Mouse (Mus musculus): ENCODE results near the gene Fxr1.
"Not testable (repeated sequence)": the region's sequence is repeated elsewhere in the genome, so short reads cannot be mapped to it uniquely, and the experiment has no call there.

Gene Fxr1

DNA sequence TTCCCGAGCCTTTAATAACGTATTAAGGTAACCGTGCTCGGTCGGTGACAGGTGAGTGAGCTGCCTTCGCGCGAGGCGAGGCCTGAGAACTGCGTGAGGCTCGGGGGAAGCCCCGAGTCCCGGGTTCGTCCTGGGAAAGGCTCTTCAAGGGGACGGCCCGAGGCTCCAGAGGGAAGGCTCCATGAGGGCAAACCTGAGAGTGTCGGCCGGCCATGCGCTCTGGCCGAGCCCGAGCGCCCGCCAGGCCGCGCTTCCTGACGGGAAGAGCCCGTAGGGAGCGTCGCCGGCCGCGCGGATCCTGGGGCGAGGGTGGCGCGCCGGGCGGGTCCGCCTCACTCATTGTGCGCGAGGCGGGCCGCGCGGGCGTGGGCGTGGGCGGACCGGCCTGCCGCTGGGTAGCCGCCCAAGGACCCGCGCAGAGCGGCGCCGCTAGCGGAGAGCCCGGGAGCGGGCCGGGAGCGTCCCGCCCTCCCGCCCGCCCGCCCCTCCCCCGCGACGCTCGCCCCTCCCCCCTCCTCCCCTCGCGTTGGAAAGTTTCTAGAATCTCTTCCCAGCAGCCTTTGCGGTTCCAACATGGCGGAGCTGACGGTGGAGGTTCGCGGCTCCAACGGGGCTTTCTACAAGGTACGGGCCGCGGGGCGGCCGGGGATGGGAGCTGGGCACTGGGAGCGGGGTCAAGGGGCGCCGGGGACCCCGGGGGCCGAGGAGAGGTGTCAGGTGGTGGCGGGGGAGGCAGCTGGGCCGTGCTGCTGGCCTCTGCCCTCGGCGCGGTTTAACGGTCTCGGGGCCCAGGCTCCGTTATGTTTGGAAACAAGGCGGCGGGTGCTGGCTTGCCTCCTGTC, at the start of gene Fxr1:
Gene Fxr1 (plus strand): TSS at position 404 of the 842 bp plus-strand sequence.
- DNase-seq (ENCODE audit: low spot score in 2 of 2), result peak; percentile 71 to 81

DNA sequence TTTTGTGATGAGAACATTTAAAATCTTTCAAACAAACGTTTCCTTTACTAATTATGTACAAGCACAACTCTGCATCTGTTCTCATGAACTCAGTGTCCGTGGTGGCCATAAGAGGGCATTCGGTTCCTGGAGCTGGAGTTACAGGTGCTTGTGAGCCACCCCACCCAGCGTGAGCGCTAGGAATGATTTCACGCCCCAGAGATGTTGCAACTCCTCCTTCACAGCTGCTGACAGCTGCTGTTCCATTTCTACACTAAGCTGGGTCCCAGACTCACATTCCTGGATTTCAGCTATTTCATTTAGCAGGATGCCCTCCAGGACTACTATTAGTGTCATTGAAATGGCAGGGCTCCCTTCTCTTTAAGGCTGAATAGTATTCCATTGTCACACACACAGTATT, 40.3 kb upstream of the Fxr1 start:
- no peak for DNase-seq (ENCODE audit: low spot score in 2 of 2)

DNA sequence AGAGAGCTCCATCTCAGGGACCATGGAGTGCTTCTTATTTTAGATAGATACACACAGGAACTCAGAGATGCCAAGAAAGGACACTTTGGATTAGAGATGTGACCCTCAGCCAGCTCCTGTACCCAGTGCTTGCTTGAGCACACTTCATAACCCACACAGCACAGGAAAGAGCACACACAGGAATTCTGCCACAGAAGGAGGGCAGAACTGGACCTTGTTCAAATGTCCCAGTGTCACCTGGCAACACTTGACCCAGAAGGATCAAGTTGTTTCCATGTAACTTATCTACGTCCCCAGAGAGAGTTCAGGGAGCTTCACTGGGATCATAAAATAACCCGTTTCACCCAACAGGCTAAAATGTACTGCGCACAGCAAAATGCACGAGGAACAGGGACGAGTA, 37.0 kb upstream of the Fxr1 start:
- DNase-seq (ENCODE audit: low spot score in 2 of 2), result no peak

DNA sequence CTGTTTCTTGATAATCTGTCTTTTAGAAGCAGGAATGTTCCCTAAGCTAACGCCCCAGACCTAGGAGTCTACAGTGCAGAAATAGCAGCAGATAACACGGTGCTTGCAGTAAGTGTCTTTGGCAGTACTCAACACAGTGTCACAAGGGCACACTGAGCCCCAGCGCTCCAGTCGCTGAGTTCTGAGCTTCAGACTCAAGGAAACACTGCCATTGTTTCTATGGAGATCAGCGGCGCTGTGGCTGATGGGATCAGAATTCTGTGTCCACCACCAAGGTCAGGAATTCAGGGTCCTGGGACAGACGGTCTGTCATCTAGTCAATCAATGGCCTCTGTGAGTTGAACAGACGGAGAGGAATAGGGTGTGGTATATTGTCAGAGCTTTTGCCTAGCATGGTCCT, 30.4 kb upstream of the Fxr1 start:
- DNase-seq (ENCODE audit: low spot score in 2 of 2), result no peak

DNA sequence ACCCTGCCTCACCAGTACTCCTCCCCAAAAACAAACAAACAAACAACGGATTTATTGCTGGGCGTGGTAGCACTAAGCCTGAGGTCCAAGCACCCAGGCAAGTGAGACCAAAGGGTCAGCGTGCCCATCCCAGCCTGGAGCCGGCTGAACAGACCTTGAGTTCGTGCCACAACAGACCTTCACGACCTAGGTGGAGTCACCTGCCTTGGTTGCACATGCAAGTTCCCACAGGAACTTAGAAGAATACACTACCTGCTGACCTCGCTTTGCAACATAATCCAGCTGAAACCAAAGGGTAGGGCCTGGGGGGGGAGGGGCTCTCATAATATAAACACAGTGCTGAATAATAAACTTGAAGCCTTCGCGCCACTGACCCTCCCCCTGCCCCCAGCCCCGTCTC, 29.3 kb upstream of the Fxr1 start:
- DNase-seq (ENCODE audit: low spot score in 2 of 2), result no peak

DNA sequence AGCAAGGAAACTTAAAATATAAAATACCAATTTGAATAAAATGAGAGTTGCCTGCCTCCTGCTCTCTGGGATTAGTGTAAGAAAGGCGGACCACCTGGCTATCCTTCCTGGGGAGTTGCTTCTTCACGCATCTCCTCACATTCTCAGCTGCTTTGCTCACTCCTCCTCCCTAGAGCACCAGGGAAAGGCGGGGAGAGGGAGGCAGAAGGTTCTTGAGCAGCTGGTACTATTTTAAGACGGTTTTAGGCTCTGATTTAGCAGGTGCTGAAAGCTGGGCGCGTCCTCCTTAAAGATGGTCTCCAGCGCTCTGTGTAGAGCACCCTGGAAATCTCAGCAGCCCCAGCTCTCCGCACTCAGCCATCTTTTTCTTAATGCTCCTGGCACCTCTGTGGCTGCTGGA, 28.8 kb upstream of the Fxr1 start:
- DNase-seq (ENCODE audit: low spot score in 2 of 2), result peak in 1 of 2 experiments; percentile 0

DNA sequence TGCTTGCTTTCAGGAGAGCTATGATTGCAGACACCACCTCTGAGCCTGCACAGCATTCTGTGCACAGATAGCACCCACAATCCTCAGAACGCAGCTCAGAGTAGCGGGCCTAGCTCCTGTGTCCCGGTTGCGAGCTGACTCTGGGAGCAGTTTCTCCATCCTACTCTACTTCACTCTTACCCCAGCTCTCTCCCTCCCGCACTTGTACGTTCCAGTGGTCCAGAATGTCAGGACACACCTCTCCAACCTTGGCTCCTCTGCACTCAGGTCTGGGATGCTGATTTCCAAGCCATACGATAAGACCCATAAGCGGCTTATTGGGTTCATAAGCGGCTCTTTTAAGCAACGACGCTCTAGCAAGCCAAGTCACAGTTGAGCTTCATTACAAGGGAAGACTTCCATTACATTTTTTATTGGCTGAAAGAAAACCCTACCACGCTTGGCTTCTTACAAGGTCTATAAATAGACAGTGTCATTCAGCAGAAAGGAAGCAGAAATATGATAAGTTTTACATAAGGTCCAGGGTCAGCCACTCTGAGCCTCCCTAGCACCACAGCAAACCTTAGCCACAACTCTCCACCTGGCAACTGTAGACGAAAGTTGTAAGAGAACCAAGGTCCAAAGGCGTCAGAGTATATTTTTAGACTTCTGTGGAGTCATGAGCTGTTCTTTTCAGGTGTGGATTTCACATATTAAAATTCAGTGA, 26.2 kb upstream of the Fxr1 start:
- no peak for DNase-seq (ENCODE audit: low spot score in 2 of 2)

DNA sequence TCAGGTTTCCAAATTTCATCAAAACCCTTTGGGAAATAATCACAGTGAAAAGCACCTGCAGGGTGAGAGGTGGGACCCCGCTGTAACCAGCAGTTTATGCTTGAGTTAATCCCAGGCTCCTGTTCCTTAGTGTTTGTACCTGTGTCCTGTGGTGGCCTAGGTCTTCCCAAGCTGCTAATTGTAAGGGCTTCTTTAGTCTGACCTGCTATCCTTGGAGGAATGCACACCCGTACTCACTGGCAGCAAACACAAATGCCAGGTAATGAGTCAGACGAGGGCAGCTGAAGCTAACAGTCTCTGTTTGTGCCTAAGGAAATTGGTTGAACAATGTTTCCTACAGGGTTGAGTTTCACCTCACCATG, 25.6 kb upstream of the Fxr1 start:
- no peak for DNase-seq (ENCODE audit: low spot score in 2 of 2)

DNA sequence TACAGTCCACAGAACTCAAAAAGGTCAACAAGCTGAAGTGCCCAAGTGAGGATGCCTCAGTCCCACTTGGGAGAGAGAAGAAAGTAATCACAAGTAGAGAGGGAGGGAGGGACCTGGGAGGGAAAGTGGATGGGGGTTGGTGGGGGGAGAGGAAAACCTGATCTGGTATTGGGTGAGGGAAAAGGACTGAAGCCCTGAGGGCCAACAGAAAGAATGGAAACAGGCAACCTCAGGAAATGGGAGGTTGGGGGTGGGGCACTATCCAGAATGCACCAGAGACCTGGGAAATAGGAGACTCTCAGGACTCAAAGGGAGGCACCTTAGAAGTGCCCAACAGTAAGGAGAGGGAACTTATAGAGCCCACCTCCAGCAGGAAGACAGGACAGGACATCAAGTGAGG, 18.1 kb upstream of the Fxr1 start:
- not testable (repeated sequence) for DNase-seq (ENCODE audit: low spot score in 2 of 2)

DNA sequence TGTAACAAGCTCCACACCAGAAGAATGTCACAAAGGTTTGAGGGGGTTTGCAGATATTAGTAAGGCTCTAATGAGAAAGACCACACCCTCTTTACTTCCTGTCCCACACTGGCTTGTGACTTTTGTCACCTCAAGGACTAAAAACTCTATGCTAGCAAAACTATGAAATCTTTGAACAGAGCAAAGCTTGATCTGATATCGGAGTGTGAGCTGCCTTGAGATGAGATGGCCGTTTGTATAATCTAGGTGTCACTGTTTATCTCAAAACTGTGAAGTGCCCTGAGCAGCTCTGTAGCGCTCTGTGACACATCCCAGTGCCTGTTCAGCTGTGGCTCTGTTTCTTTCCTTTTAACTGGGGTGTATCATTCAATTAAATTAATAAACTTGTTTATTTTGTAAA, 15.9 kb upstream of the Fxr1 start:
- DNase-seq (ENCODE audit: low spot score in 2 of 2), result no peak

DNA sequence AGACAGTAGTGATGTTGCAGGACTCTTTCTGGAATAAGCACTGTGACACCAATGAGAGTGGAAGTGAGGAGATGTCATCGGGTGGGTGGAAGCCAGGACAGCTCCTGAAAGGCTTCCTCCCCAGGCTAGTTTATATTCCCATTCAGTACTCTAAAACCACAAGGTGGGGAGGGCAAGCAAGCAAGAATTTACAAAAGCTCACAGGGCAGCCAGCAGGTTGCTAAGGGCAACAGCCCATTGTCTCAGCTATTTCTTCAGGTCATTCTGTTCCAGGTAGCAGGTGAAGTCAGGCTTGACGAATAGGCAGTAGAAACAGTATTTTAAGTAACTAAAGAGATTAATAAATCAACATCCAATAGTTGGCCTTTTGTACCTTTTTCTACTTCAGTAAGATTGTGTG, 13.4 kb upstream of the Fxr1 start:
- DNase-seq (ENCODE audit: low spot score in 2 of 2), result no peak

DNA sequence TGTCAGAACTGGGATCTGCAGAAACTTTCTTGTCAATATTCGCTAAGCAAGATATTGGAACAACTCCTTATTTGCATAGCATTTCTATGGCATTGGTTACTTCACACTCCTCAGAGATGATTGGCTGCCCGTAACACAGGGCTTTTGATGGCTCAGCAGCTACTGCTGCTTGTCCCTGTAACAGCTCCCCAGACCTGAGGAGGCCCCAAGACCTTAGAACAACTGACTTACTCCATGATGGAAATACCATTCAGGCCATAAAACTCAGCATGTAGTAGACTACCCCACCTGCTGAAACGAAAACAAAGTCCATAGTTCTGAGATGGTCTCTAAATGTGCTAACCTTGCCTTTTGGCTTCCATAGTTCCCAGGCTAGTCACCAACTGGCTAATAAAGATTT, 12.9 kb upstream of the Fxr1 start:
- DNase-seq (ENCODE audit: low spot score in 2 of 2), result no peak

DNA sequence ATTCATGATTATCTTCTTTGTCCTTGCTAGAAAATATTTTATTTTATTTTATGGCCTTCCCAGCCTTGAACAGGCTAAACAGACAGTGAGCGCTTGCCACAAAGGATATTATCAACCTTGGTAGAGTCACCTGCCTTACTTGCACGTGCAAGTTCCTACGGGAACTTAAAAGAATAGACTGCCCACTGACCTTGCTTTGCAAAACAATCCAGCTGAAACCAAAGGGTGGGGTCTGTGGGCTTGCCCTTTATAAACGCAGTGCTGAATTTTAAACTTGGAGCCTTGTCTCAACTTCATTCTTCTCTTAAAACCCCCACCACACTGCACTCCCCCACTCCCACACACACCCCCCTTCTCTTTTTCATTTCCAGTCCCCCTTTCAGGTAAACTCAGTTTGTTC, 12.1 kb upstream of the Fxr1 start:
- DNase-seq (ENCODE audit: low spot score in 2 of 2), result no peak

DNA sequence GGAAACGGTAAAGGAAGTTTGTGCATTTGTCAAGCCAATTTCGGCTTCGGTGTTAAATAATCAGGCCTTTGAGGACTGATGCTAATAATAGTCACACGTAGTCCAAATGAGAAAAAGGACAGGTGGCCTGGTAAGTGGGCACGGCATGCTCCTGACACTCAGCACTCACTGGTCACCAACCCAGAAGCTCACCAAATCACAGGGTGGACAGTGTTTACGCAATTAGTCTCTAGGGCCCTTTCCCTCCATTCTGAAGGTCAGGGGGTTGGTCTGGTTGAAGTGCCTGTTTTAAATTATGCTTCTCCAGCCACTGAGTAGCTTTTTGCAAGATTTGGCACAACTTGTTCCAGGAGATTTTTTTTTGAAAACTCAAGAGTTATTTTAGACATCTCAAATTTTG, 11.6 kb upstream of the Fxr1 start:
- no peak for DNase-seq (ENCODE audit: low spot score in 2 of 2)

DNA sequence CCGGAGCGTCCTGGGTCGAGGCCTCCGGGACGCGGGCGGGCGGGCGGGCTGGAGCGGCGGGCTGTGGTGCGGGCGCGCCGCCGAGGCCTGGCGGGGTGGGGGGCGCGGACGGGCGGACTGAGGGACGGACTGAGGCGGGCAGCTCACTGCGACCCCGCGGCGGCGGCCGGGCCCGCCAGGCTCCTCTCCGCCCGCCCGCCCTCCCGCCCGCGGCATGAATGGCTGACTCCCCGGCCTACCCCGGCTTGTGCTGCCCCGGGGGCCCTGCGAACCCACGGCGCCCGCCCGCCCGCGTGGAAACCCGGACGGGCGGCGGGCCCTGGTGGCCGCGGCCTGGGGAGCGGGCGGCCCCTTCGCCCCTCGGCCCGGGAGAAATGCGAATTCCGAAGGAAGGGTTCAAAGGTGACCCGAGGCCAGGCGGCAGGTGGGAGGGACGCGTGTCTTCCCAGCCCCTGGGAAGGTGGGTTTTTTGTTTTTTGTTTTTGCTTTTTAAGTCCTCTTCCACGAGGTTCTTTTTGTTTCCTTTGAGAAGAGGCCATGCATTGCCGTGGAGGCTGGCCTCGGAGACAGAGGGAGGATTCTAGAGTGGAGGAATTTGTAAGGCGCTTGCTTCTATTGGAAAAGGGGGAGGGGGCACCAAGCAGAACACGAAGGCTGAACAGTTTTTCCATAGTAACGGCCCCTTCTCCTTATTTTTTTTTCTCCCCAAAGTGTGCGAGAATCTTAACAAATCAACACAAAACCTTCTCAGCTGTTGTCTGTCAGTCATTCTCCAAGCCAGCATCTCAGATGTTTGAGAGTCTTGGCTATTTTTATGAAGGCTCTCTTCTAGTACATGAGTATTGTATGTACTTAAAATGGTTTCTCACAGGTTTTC, 877 bp downstream of the Fxr1 start:
- DNase-seq (ENCODE audit: low spot score in 2 of 2), result peak in 1 of 2 experiments; percentile 6

DNA sequence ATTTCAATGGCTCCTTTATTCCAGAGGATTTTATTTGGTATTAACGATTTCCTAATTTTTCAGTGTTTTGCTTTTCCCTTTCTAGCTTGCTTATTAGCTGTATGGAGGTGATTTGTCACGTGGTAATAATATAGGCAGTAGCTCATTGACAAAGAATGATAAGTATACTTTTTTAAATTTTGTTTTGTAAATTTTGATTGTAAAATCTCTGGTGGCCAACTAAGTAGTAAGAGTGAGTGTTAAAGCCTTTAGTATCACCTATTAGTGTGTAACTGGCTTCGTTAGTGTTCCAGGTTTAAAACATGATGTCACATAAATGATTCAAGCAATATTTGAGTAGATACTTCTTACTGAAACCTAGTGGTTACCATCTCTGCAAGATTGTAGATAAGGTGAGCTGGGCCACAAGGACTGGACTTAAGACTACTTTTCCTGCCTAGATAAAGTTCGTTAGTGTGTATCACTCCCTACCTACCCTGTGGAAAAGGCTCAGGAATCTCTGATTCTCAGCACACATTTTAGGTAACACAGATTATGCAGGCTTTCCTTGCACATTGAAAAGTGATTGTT, 1.6 kb downstream of the Fxr1 start:
- DNase-seq (ENCODE audit: low spot score in 2 of 2), result no peak

DNA sequence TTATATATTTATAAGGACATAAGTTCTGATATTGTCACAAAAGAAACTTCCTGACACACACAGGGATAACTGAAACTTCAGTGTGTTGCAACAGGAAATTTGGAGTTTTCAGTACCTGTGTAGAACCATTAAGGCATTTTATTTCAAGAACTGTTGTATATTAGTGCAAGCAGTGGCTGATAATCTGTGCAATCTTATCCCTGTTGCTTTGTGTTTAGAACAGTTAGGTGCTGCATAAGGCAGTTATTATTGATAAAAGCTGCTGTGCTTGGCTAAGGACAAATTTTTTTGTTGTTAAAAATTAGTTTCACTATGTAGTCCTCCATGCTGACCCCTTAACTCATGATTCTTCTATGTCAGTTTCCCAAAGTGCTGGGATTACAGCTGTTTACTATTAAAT, 9.2 kb downstream of the Fxr1 start:
- DNase-seq (ENCODE audit: low spot score in 2 of 2), result no peak

DNA sequence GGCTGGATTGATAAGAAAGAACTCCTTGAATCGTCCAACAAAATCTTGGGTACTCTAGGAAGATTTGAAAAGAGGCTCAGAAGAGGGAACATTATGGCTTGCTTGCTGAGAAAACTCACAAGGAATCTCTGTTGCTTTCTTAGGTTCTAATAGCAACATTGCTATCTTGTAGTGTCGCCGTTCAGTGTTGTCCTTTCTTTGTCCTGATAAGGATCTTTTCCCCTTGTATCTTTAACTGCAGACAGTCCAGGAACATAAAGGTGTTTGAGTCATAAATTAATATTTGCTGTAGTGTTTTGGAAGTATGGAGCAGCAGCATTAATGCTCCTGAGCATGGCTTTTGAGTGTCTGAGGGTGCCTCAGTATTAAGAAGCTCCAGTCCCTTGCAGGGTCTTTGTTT, 10.9 kb downstream of the Fxr1 start:
- DNase-seq (ENCODE audit: low spot score in 2 of 2), result no peak

DNA sequence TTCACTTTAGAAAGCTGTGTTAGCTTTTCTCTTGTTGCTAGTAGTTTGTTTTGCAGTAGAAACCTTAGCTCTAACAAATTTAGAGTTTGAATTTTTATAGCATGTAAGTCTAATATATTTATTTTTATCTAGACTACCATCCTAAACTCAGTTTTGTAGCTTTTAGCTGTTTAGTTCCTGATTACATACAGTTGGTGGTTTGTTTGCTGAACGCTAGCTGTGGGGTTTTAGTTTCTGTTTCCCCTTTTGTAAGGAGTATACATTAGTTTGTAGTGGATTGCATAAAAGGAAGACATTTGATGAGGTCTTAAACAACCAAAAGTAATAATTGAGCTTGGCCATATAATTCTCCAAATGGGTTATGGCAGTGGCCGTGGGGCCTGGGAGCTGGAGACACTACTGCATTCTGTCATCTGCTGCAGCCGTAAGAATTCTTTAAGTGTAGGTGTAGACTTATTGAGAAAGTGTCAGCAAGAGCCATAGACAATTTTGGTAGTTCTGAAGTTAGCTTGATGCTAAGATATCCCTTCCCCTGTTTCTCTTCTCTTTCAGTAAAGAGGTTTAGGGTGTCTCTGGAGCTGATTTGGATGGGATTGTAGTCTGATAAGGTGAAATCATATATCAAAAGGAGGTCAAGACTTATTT, 14.1 kb downstream of the Fxr1 start:
- no peak for DNase-seq (ENCODE audit: low spot score in 2 of 2)

DNA sequence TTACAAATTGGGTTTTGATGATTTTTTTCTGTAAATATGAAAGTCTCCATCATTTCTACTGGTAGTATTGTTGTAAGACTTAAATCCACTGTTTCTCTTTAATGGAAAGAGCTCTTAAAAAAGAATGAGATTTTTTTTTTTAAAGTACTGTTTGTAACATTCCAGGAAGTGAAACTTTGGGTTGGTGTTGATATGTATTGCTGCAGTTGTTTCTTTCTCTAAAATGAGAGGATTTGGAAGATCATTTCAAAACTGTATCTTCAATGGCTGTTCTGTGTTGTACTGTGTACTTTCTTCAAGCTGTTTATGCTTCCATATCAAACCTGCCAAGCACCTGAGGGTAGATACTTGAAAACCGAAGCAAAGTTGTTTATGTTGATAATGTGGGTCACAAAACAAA, 15.1 kb downstream of the Fxr1 start:
- no peak for DNase-seq (ENCODE audit: low spot score in 2 of 2)

DNA sequence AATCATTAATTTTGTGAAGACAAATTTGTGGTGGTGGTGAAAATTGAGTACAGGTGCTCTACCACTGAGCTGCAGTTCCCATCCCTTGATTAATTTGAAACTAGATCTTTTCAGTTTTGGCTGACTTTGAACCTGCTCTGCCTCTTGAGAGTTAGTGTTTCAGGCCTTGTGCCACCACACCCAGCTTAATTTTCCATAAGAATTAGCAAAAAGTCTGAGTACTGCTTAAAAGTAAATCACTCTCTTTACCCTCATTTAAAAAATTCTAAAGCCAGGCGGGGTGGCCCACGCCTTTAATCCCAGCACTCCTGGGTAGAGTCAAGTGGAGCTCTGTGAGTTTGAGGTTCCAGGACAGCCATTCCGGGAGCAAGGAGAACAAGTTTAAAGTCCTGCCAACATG, 16.0 kb downstream of the Fxr1 start:
- no peak for DNase-seq (ENCODE audit: low spot score in 2 of 2)

DNA sequence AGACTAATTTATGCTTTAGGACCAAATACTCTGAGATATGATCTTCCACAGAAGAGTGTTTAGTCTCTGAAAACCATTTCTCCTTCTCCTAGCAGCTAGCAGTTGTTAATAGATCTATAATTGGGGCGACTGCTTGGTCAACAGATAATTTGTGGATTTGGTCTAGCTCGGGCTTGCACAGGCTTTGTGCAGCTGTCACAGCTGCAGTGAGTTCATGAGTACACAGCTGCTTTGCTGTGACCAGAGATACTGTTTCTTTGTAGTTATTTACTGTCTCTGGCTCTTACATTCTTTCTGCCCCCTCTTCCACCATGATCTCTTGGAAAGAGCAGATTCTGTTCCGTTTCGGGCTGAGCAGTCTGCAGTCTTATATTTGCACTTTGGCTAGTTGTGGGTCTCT, 22.2 kb downstream of the Fxr1 start:
- DNase-seq (ENCODE audit: low spot score in 2 of 2), result no peak

Measured in frontal cortex, postnatal 36 days (tissue).